Mouse (Mus musculus): ENCODE results near the gene Arid1b.

Gene Arid1b

GRCm38 (mm10) chr17:5166175-5166574 lies 172.0 kb downstream of the Arid1b start:
- no peak for DNase-seq

- DNase-seq, result no peak
Measured at GRCm38 (mm10) chr17:5168046-5168445, 173.9 kb downstream of the Arid1b start.

GRCm38 (mm10) chr17:5168640-5169039 lies 174.5 kb downstream of the Arid1b start:
- DNase-seq, result no peak

- no peak for DNase-seq
Measured at GRCm38 (mm10) chr17:5170321-5170720, 176.2 kb downstream of the Arid1b start.

- DNase-seq, result no peak
Measured at GRCm38 (mm10) chr17:5171467-5171866, 177.3 kb downstream of the Arid1b start.

GRCm38 (mm10) chr17:5174426-5175020 lies 180.4 kb downstream of the Arid1b start:
- no peak for DNase-seq

GRCm38 (mm10) chr17:5175535-5175934 lies 181.4 kb downstream of the Arid1b start:
- DNase-seq, result no peak

- no peak for DNase-seq
Measured at GRCm38 (mm10) chr17:5176315-5176714, 182.2 kb downstream of the Arid1b start.

GRCm38 (mm10) chr17:5178534-5178933 lies 184.4 kb downstream of the Arid1b start:
- DNase-seq, result no peak

GRCm38 (mm10) chr17:5179004-5179403 lies 184.9 kb downstream of the Arid1b start:
- DNase-seq, result no peak

- no peak for DNase-seq
Measured at GRCm38 (mm10) chr17:5179412-5179811, 185.3 kb downstream of the Arid1b start.

GRCm38 (mm10) chr17:5179925-5180525 lies 185.9 kb downstream of the Arid1b start:
- no peak for DNase-seq

- DNase-seq, result no peak
Measured at GRCm38 (mm10) chr17:5180925-5181324, 186.8 kb downstream of the Arid1b start.

GRCm38 (mm10) chr17:5182493-5182892 lies 188.4 kb downstream of the Arid1b start:
- DNase-seq, result no peak

- DNase-seq, result no peak
Measured at GRCm38 (mm10) chr17:5185501-5185900, 191.4 kb downstream of the Arid1b start.

- peak; percentile 26 for DNase-seq
Measured at GRCm38 (mm10) chr17:5187546-5187945, 193.4 kb downstream of the Arid1b start.

GRCm38 (mm10) chr17:5188400-5188799 lies 194.3 kb downstream of the Arid1b start:
- DNase-seq, result no peak

GRCm38 (mm10) chr17:5189551-5190351 lies 195.6 kb downstream of the Arid1b start:
- DNase-seq, result peak; percentile 94

- peak; percentile 41 for DNase-seq
Measured at GRCm38 (mm10) chr17:5190367-5190766, 196.2 kb downstream of the Arid1b start.

GRCm38 (mm10) chr17:5194157-5194916 lies 200.2 kb downstream of the Arid1b start:
- no peak for DNase-seq

- DNase-seq, result no peak
Measured at GRCm38 (mm10) chr17:5195397-5195796, 201.3 kb downstream of the Arid1b start.

GRCm38 (mm10) chr17:5196005-5196404 lies 201.9 kb downstream of the Arid1b start:
- DNase-seq, result no peak

GRCm38 (mm10) chr17:5196508-5196907 lies 202.4 kb downstream of the Arid1b start:
- no peak for DNase-seq
